Mouse (Mus musculus): ENCODE data around the gene Pax5. TPM values are rescaled to one million over a fixed set of nuclear protein-coding genes. Genes with fewer than 3 reads are reported as not detected.

The Pax5 gene
- polyA plus RNA-seq, 1 experiment from 2014 or later, result not detected

DNA sequence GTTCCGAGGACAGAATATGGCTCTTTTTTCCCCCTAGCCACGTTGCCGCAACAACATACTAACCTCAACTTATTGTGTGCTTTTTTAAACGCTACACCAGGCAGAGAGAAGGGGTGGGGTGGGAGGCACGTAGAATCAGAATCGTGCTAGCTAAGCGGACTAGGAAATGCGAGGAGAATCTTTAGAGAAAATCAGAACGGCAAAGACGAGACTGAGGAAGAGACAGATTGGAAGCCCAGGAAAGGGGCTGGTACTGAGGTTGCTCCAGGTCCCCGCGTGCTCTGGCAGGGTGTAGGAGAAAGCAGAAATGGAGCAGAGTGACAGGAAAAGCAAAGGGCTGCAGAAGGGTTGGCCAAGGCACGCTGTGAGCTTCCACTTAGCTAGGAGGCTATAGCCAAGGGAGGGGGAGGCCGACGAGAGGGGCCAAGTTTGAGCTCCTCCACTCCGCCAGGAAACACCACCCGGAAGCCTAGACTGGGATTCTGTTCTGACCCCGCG, 3.3 kb upstream of the Pax5 start:
- Histone ChIP-seq H3K4me3 (ENCODE audit: low read depth, low read length) (no peak overlapping the region), H3K9me3 (ENCODE audit: control insufficient read depth, low read length) (no peaks in the 10 kb centered on the region), H3K27me3 (ENCODE audit: control insufficient read depth, insufficient read depth, low read length) (peaks cover 29% of the 10 kb centered on the region), H3K27ac (replicated peaks) (no peak overlapping the region), H3K4me1 (replicated peaks; ENCODE audit: control insufficient read depth, insufficient read depth) (no peaks in the 10 kb centered on the region), H3K9ac (ENCODE audit: low read length) (no peak overlapping the region), H3K36me3 (ENCODE audit: control insufficient read depth, insufficient read depth, low read length) (no peaks in the 10 kb centered on the region), H3K4me2 (replicated peaks; ENCODE audit: low read depth) (no peak overlapping the region)
- no peak for ATAC-seq (ENCODE audit: low FRiP score, low TSS enrichment)
- 3% methylated on average over 19 of the region's 19 CpGs for WGBS
- DNase-seq (ENCODE audit: low spot score), result no peak
- TF ChIP-seq CTCF (IDR thresholded peaks at IDR 0.05; ENCODE audit: low read depth) (no peak), EP300 (optimal IDR thresholded peaks at IDR 0.05) (no peak)

DNA sequence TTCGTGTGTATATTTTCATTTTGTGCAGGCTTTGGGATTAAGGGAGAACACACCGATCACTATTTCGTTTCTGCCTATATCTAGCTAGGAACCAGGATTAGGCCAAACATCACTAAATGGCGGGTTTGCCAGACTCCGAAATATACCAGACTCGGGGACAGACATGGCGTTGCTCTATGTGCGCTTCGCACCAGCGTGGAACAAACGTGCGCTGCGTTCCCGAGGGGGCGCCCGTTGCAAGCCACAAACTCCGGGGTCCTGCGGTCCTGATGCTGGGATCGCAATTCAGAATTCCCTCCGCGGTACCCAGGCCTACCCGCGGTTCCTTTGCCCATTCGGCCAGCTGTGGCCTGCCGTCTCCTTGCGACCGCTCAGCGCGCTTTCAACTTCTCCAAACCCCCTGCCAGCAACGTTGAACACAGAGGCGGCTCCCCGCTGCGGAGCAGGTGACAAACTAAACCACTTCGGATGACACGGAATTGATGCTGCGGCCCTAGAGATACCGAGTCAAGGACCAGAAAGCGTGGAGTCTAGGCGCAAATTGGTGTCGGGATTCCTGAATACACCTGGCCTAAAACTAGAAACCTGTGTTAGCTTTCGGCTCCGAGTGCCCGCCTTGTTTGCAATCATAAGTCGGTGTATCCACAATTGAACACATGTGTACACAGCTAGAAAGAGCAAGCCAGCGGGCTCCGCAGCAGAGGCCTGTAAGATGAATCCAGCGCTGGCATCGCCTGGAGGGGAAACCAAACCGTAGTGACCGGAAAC, 2.7 kb upstream of the Pax5 start:
- H3K4me3 ChIP-seq (ENCODE audit: low read depth, low read length), result no peak overlapping the region
- ATAC-seq (ENCODE audit: low FRiP score, low TSS enrichment), result no peak
- H3K27me3 ChIP-seq (ENCODE audit: control insufficient read depth, insufficient read depth, low read length), result peaks cover 33% of the 10 kb centered on the region
- no peak overlapping the region for H3K4me2 ChIP-seq (replicated peaks; ENCODE audit: low read depth)
- no peaks in the 10 kb centered on the region for H3K4me1 ChIP-seq (replicated peaks; ENCODE audit: control insufficient read depth, insufficient read depth)
- no peaks in the 10 kb centered on the region for H3K36me3 ChIP-seq (ENCODE audit: control insufficient read depth, insufficient read depth, low read length)
- no peaks in the 10 kb centered on the region for H3K9me3 ChIP-seq (ENCODE audit: control insufficient read depth, low read length)
- 3% methylated on average over 50 of the region's 50 CpGs for WGBS
- H3K9ac ChIP-seq (ENCODE audit: low read length), result no peak overlapping the region
- no peak for TF ChIP-seq CTCF (IDR thresholded peaks at IDR 0.05; ENCODE audit: low read depth)
- no peak for TF ChIP-seq EP300 (optimal IDR thresholded peaks at IDR 0.05)
- H3K27ac ChIP-seq (replicated peaks), result no peak overlapping the region
- DNase-seq (ENCODE audit: low spot score), result peak; percentile 15

DNA sequence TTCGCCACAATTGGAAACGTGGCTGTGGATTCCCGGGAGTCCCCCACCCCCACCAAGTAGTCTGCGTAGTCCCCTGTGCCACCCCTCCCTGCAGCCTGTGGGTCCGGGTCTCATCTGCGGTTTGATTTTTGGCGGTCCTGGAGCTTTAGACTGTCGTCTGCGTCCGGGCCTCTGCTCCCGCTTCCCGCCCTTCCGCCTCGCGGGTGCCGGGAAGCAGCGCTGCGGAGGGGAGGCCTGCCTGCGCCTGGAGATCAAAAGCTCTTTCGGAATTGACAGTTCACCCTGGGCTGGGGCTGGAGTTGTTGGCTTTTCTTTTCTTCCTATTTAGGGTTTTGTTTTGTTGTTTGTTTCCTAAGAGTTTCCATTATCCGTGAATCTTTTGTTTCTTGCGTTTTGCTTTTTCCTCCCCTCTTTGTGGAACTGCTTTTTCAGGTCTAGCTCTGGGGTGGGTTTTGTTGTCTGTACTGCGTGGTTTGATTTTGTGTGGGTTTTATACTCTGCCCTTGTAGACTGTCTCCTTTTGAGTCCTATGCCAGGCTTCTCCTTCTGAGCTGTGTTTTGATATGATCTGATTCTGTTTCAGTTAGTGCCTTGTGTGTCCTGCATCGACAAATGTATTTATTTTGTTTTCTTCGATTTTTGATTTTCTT, 1.9 kb upstream of the Pax5 start:
- peak; percentile 19 for DNase-seq (ENCODE audit: low spot score)

DNA sequence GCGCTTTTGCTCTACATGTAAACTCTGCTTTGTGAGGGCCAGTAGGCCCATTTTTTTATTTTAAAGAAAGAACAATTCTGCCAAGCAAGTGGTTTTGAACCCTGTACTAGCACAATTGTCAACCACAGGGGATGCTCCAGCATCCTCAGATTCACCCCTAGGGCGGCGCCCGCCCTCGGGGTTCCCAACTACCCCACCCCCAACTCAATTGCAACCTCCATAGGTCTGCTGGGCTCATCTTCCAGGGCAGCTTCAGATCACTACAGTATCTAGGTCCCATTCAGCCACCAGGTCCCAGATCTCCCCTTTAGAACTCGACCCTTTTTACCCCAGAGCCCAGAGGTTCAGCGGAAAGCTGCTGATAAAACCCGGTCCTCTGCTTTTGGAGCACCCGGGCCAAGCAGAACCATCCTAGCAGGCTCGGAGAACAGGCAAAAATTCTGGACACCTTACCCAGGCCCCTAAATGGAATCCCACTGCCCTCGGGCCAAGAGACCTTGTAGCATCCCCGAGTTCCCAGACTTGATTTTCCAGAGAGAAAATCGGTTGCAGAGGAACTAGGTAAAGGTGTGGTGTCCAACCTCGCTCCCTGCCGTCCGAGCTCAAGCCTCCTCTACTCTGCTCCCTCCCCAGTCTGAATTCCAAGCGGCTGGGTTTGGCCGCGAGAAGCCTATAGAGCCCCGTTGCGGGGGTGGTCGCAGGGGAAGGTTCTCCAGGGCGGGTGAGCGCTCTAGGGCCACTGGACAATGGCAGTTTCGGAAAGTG, 1.0 kb upstream of the Pax5 start:
- no peak overlapping the region for H3K4me2 ChIP-seq (replicated peaks; ENCODE audit: low read depth)
- 3% methylated on average over 25 of the region's 25 CpGs for WGBS
- H3K27ac ChIP-seq (replicated peaks), result no peak overlapping the region
- H3K4me1 ChIP-seq (replicated peaks; ENCODE audit: control insufficient read depth, insufficient read depth), result no peaks in the 10 kb centered on the region
- H3K9ac ChIP-seq (ENCODE audit: low read length), result no peak overlapping the region
- no peaks in the 10 kb centered on the region for H3K36me3 ChIP-seq (ENCODE audit: control insufficient read depth, insufficient read depth, low read length)
- H3K9me3 ChIP-seq (ENCODE audit: control insufficient read depth, low read length), result no peaks in the 10 kb centered on the region
- ATAC-seq (ENCODE audit: low FRiP score, low TSS enrichment), result no peak
- TF ChIP-seq EP300 (optimal IDR thresholded peaks at IDR 0.05), result no peak
- TF ChIP-seq CTCF (IDR thresholded peaks at IDR 0.05; ENCODE audit: low read depth), result no peak
- no peak overlapping the region for H3K4me3 ChIP-seq (ENCODE audit: low read depth, low read length)
- DNase-seq (ENCODE audit: low spot score), result no peak
- peaks cover 38% of the 10 kb centered on the region for H3K27me3 ChIP-seq (ENCODE audit: control insufficient read depth, insufficient read depth, low read length)

More for the DNA sequence above, 1.9 kb upstream of the Pax5 start:
- no peaks in the 10 kb centered on the region for H3K36me3 ChIP-seq (ENCODE audit: control insufficient read depth, insufficient read depth, low read length)
- no peak for ATAC-seq (ENCODE audit: low FRiP score, low TSS enrichment)
- TF ChIP-seq CTCF (IDR thresholded peaks at IDR 0.05; ENCODE audit: low read depth) (no peak), EP300 (optimal IDR thresholded peaks at IDR 0.05) (no peak)
- under 1% methylated on average over 25 of the region's 25 CpGs for WGBS
- peak overlapping the region; percentile 15 for H3K4me3 ChIP-seq (ENCODE audit: low read depth, low read length)
- no peak overlapping the region for H3K4me2 ChIP-seq (replicated peaks; ENCODE audit: low read depth)
- no peaks in the 10 kb centered on the region for H3K4me1 ChIP-seq (replicated peaks; ENCODE audit: control insufficient read depth, insufficient read depth)
- no peak overlapping the region for H3K9ac ChIP-seq (ENCODE audit: low read length)
- no peaks in the 10 kb centered on the region for H3K9me3 ChIP-seq (ENCODE audit: control insufficient read depth, low read length)
- no peak overlapping the region for H3K27ac ChIP-seq (replicated peaks)
- H3K27me3 ChIP-seq (ENCODE audit: control insufficient read depth, insufficient read depth, low read length), result peaks cover 36% of the 10 kb centered on the region

DNA sequence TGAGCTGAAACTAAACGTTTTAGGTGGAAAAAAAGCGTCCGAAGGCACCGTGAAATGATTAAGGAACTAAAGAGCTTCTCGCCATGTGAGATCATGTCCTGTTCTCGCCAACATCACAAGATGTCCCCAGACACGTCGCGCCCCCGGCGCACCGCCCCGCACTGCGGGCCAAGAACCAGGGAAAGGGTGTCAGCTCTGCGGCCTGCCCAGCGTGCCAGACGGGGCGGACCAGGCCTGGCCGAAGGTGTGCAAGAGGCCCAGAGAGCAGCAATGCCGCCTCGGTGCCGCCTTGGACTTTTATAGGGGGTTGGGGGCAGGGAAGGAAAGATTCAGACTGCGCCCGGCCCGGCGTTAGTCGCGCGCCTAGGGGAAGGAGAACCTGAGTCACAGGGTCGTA, 412 bp upstream of the Pax5 start:
- H3K4me1 ChIP-seq (replicated peaks; ENCODE audit: control insufficient read depth, insufficient read depth), result no peaks in the 10 kb centered on the region
- no peak overlapping the region for H3K9ac ChIP-seq (ENCODE audit: low read length)
- H3K27ac ChIP-seq (replicated peaks), result no peak overlapping the region
- TF ChIP-seq CTCF (IDR thresholded peaks at IDR 0.05; ENCODE audit: low read depth), result no peak
- no peak for TF ChIP-seq EP300 (optimal IDR thresholded peaks at IDR 0.05)
- peaks cover 44% of the 10 kb centered on the region for H3K27me3 ChIP-seq (ENCODE audit: control insufficient read depth, insufficient read depth, low read length)
- no peak overlapping the region for H3K4me2 ChIP-seq (replicated peaks; ENCODE audit: low read depth)
- no peaks in the 10 kb centered on the region for H3K36me3 ChIP-seq (ENCODE audit: control insufficient read depth, insufficient read depth, low read length)
- ATAC-seq (ENCODE audit: low FRiP score, low TSS enrichment) (no peak), DNase-seq (ENCODE audit: low spot score) (no peak)
- H3K4me3 ChIP-seq (ENCODE audit: low read depth, low read length), result no peak overlapping the region
- no peaks in the 10 kb centered on the region for H3K9me3 ChIP-seq (ENCODE audit: control insufficient read depth, low read length)
- WGBS, result 4% methylated on average over 30 of the region's 30 CpGs
